Mouse (Mus musculus) heart, embryonic 12.5 days (tissue): ENCODE results near the gene Ifit3. TPM values are rescaled to one million over a fixed set of nuclear protein-coding genes. Genes with fewer than 3 reads are reported as not detected.
"Not testable (repeated sequence)": the region's sequence is repeated elsewhere in the genome, so short reads cannot be mapped to it uniquely, and the experiment has no call there.

Experiments used
- ATAC-seq: fragments of 200-750 bp; cut with Nextera tagmentation; 2 replicates; pipeline ENCODE4 v1.8.0; 2017; ENCODE audit warnings: moderate TSS enrichment, moderate library complexity; ENCODE audit not compliant: insufficient number of reproducible peaks, low FRiP score
- H3K27ac ChIP-seq: fragments of 300-500 bp; sonication (generic); 2 replicates; pipeline ENCODE4 v1.5.1; 2016; ENCODE audit warnings: mild to moderate bottlenecking, moderate library complexity; ENCODE audit not compliant: poor library complexity, severe bottlenecking
- H3K27me3 ChIP-seq: fragments of 300-500 bp; sonication (generic); replicated peaks from 2 replicates; pipeline ENCODE4 v1.6.1; 2016; ENCODE audit warnings: mild to moderate bottlenecking, moderate library complexity
- H3K36me3 ChIP-seq: fragments of 300-500 bp; sonication (generic); 2 replicates; pipeline ENCODE4 v1.6.1; 2016; ENCODE audit warnings: mild to moderate bottlenecking, moderate library complexity
- H3K4me1 ChIP-seq: fragments of 300-500 bp; sonication (generic); replicated peaks from 2 replicates; pipeline ENCODE4 v1.6.1; 2016; ENCODE audit warnings: mild to moderate bottlenecking
- H3K4me2 ChIP-seq: fragments of 300-500 bp; sonication (generic); 2 replicates; pipeline ENCODE4 v1.6.1; 2016; ENCODE audit warnings: mild to moderate bottlenecking, moderate library complexity
- H3K4me3 ChIP-seq: fragments of 300-500 bp; sonication (generic); 2 replicates; pipeline ENCODE4 v1.5.1; 2016; ENCODE audit warnings: mild to moderate bottlenecking
- H3K9ac ChIP-seq: fragments of 300-500 bp; sonication (generic); 2 replicates; pipeline ENCODE4 v1.6.1; 2016; ENCODE audit warnings: mild to moderate bottlenecking, moderate library complexity
- H3K9me3 ChIP-seq: fragments of 300-500 bp; sonication (generic); replicated peaks from 2 replicates; pipeline ENCODE4 v1.6.1; 2016; ENCODE audit warnings: mild to moderate bottlenecking, moderate library complexity
- WGBS: fragments of 180-500 bp; shearing (Covaris S2); methylation state at CpG from one replicate; pipeline ENCODE4 v1.1.7; 2016; 5-methylcytosine and 5-hydroxymethylcytosine counted together
- polyA plus RNA-seq: library from polyadenylated mRNA; unstranded; fragments of >200 nt; fragmentation: Nextera tagmentation; extraction: Ambion mirVana; gene quantifications from 2 replicates; pipeline ENCODE4 v1.2.1, GENCODE M21; 2016

Gene Ifit3
- polyA plus RNA-seq, 1 experiment from 2014 or later: 0.69 TPM

GRCm38 (mm10) chr19:34588959-34589358, 5.6 kb downstream of the Ifit3 start:
- Histone ChIP-seq H3K27me3 (no peaks in the 10 kb centered on the region), H3K36me3 (no peaks in the 10 kb centered on the region), H3K9ac (no peak overlapping the region), H3K27ac (no peak overlapping the region), H3K4me2 (no peak overlapping the region), H3K9me3 (no peaks in the 10 kb centered on the region), H3K4me1 (no peaks in the 10 kb centered on the region), H3K4me3 (no peak overlapping the region)
- ATAC-seq: no peak

- Histone ChIP-seq H3K9ac (no peak overlapping the region), H3K9me3 (no peaks in the 10 kb centered on the region), H3K27me3 (no peaks in the 10 kb centered on the region), H3K4me3 (no peak overlapping the region), H3K27ac (no peak overlapping the region), H3K4me2 (no peak overlapping the region), H3K36me3 (no peaks in the 10 kb centered on the region), H3K4me1 (peaks cover 8% of the 10 kb centered on the region; the same call in 1 of the 2 replicates)
- no peak for ATAC-seq
- 82% methylated on average over 2 of the region's 2 CpGs for WGBS
Observed at GRCm38 (mm10) chr19:34593456-34593855, 10.1 kb downstream of the Ifit3 start.

GRCm38 (mm10) chr19:34594523-34594922, 11.2 kb downstream of the Ifit3 start:
- H3K27me3 ChIP-seq, H3K27ac ChIP-seq, H3K4me1 ChIP-seq, H3K9ac ChIP-seq, H3K4me2 ChIP-seq, H3K4me3 ChIP-seq, ATAC-seq, H3K36me3 ChIP-seq, H3K9me3 ChIP-seq: not testable (repeated sequence)
- 72% methylated on average over 3 of the region's 3 CpGs for WGBS

- no peaks in the 10 kb centered on the region for H3K9me3 ChIP-seq
Observed at GRCm38 (mm10) chr19:34596811-34597210, 13.5 kb downstream of the Ifit3 start.

GRCm38 (mm10) chr19:34598341-34598740, 15.0 kb downstream of the Ifit3 start:
- no peak for ATAC-seq

More at GRCm38 (mm10) chr19:34596811-34597210, 13.5 kb downstream of the Ifit3 start:
- H3K27me3 ChIP-seq: no peaks in the 10 kb centered on the region
- peaks cover 10% of the 10 kb centered on the region; the same call in 1 of the 2 replicates for H3K4me1 ChIP-seq
- no peaks in the 10 kb centered on the region for H3K36me3 ChIP-seq
- H3K4me2 ChIP-seq: no peak overlapping the region
- H3K9ac ChIP-seq: no peak overlapping the region
- no peak for ATAC-seq
- H3K4me3 ChIP-seq: no peak overlapping the region
- H3K27ac ChIP-seq: no peak overlapping the region

GRCm38 (mm10) chr19:34599250-34599649, 15.9 kb downstream of the Ifit3 start:
- H3K4me1 ChIP-seq, H3K4me3 ChIP-seq, H3K4me2 ChIP-seq, H3K27me3 ChIP-seq, H3K9ac ChIP-seq, H3K27ac ChIP-seq, H3K36me3 ChIP-seq, ATAC-seq, H3K9me3 ChIP-seq: not testable (repeated sequence)

More at GRCm38 (mm10) chr19:34598341-34598740, 15.0 kb downstream of the Ifit3 start:
- no peak overlapping the region for H3K4me3 ChIP-seq
- no peak overlapping the region for H3K27ac ChIP-seq
- no peaks in the 10 kb centered on the region for H3K9me3 ChIP-seq
- H3K4me1 ChIP-seq: peaks cover 10% of the 10 kb centered on the region; the same call in 1 of the 2 replicates
- no peaks in the 10 kb centered on the region for H3K27me3 ChIP-seq
- 67% methylated on average over 2 of the region's 2 CpGs for WGBS
- H3K36me3 ChIP-seq: no peaks in the 10 kb centered on the region
- H3K4me2 ChIP-seq: no peak overlapping the region
- H3K9ac ChIP-seq: no peak overlapping the region

GRCm38 (mm10) chr19:34601888-34602287, 18.6 kb downstream of the Ifit3 start, which contains the start of gene Ifit1bl1:
Gene Ifit1bl1 (minus strand): TSS chr19:34601956.
- H3K9ac ChIP-seq, ATAC-seq, H3K4me2 ChIP-seq, H3K27ac ChIP-seq, H3K4me1 ChIP-seq, H3K9me3 ChIP-seq, H3K36me3 ChIP-seq, H3K4me3 ChIP-seq, H3K27me3 ChIP-seq: not testable (repeated sequence)
- WGBS: 39% methylated on average over 1 of the region's 1 CpGs

- ATAC-seq: no peak
- 79% methylated on average over 3 of the region's 3 CpGs for WGBS
- Histone ChIP-seq H3K4me3 (no peak overlapping the region), H3K9ac (no peak overlapping the region), H3K27ac (no peak overlapping the region), H3K36me3 (no peaks in the 10 kb centered on the region), H3K27me3 (no peaks in the 10 kb centered on the region), H3K9me3 (no peaks in the 10 kb centered on the region), H3K4me1 (no peaks in the 10 kb centered on the region), H3K4me2 (no peak overlapping the region)
Observed at GRCm38 (mm10) chr19:34605472-34605871, 22.1 kb downstream of the Ifit3 start.

GRCm38 (mm10) chr19:34607237-34608051, 24.1 kb downstream of the Ifit3 start, which contains the start of gene Ifit3b:
Gene Ifit3b (plus strand): TSS chr19:34607970.
- peak; percentile 59 for ATAC-seq
- H3K4me3 ChIP-seq, H3K9ac ChIP-seq, H3K27ac ChIP-seq, H3K4me1 ChIP-seq, H3K36me3 ChIP-seq, H3K27me3 ChIP-seq, H3K4me2 ChIP-seq, H3K9me3 ChIP-seq: not testable (repeated sequence)
- WGBS: 29% methylated on average over 4 of the region's 4 CpGs

- H3K4me2 ChIP-seq, H3K36me3 ChIP-seq, H3K27ac ChIP-seq, H3K9ac ChIP-seq, H3K4me1 ChIP-seq, H3K27me3 ChIP-seq, H3K9me3 ChIP-seq, H3K4me3 ChIP-seq, ATAC-seq: not testable (repeated sequence)
- WGBS: 62% methylated on average over 3 of the region's 3 CpGs
Observed at GRCm38 (mm10) chr19:34610118-34610517, 26.8 kb downstream of the Ifit3 start.

- ATAC-seq, H3K27ac ChIP-seq, H3K27me3 ChIP-seq, H3K9ac ChIP-seq, H3K9me3 ChIP-seq, H3K36me3 ChIP-seq, H3K4me3 ChIP-seq, H3K4me2 ChIP-seq, H3K4me1 ChIP-seq: not testable (repeated sequence)
- 70% methylated on average over 6 of the region's 11 CpGs for WGBS
Observed at GRCm38 (mm10) chr19:34612243-34613001, 29.1 kb downstream of the Ifit3 start.
